Mouse (Mus musculus): Measurements from ENCODE around the gene Eno1. TPM values are rescaled to one million over a fixed set of nuclear protein-coding genes. Genes with fewer than 3 reads are reported as not detected.

Gene Eno1
- polyA plus RNA-seq, 2 experiments = 215 to 488 TPM

DNA sequence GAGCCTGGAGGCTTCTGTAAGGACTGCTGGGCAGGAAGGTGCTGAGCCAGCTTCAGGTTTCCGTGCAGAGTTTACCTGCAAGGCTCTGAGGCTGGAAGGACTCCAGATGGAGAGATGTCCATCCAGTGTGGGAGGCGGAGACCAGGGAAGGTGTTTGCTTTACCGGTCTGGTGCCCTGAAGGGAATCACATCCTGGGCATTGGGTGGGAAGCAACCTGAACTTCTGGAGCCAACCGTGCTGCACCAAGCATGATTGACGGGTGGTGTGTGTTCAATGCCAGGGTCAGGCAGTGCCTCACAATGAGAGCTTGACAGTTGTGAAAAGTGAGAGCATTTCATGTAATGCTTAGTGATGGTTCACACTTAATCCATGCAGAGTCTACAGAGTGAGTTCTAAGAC, 12.4 kb downstream of the Eno1 start:
- 80% methylated on average over 5 of the region's 5 CpGs for WGBS (ENCODE audit: insufficient replicate concordance)
- Histone ChIP-seq H3K4me2 (ENCODE audit: low read depth) (no peak overlapping the region), H3K4me3 (ENCODE audit: insufficient read depth in 1 of 2, low read depth in 2 of 2, low read length in 2 of 2) (no peak overlapping the region), H3K9me3 (ENCODE audit: control insufficient read depth, low read length) (no peaks in the 10 kb centered on the region), H3K9ac (replicated peaks) (no peak overlapping the region), H3K27ac (no peak overlapping the region), H3K36me3 (replicated peaks; ENCODE audit: control insufficient read depth, insufficient read depth, low read depth) (peaks cover 43% of the 10 kb centered on the region), H3K4me1 (replicated peaks; ENCODE audit: control insufficient read depth in 2 of 2, insufficient read depth in 2 of 2, low read length in 1 of 2) (no peaks in the 10 kb centered on the region), H3K27me3 (ENCODE audit: control insufficient read depth, insufficient read depth, low read length) (no peaks in the 10 kb centered on the region)
- DNase-seq (ENCODE audit: low read depth in 3 of 3, low spot score in 3 of 3) (no peak), ATAC-seq (ENCODE audit: insufficient read depth) (no peak)
- TF ChIP-seq EP300 (IDR thresholded peaks at IDR 0.05; ENCODE audit: low read depth) (no peak), CTCF (IDR thresholded peaks at IDR 0.05; ENCODE audit: low read depth) (no peak)

DNA sequence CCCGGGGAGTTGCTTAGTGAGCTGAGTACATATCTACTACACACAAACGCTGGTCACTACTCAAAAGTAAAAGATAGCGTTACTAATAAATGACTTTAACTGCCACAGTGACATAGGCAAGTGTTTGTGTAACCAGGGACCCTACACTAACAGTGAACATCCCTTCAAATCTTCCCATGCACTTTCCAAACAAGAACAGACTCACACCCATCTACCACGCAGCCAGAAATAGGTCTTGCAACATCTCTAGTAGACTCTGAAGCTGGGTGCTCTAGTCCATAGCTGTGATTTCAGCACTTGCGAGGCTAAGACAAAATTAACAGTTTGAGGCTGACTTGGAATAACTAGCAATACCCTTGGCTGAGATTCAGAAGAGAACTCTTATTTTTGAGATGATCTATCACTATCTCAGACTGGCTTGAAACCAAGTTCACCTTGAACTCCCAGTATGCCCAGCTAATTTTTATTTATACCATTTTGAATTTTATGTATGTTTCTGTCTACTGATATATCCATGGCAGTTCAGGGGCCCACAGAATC, 13.3 kb downstream of the Eno1 start:
- WGBS (ENCODE audit: insufficient replicate concordance) = 57% methylated on average over 5 of the region's 5 CpGs
- no peak overlapping the region for H3K4me3 ChIP-seq (ENCODE audit: insufficient read depth in 1 of 2, low read depth in 2 of 2, low read length in 2 of 2)
- no peak overlapping the region for H3K9ac ChIP-seq (replicated peaks)
- H3K4me2 ChIP-seq (ENCODE audit: low read depth) = no peak overlapping the region
- H3K27ac ChIP-seq = no peak overlapping the region
- DNase-seq (ENCODE audit: low read depth in 3 of 3, low spot score in 3 of 3) = no peak
- no peak for ATAC-seq (ENCODE audit: insufficient read depth)
- H3K27me3 ChIP-seq (ENCODE audit: control insufficient read depth, insufficient read depth, low read length) = no peaks in the 10 kb centered on the region
- no peaks in the 10 kb centered on the region for H3K9me3 ChIP-seq (ENCODE audit: control insufficient read depth, low read length)
- no peaks in the 10 kb centered on the region for H3K4me1 ChIP-seq (replicated peaks; ENCODE audit: control insufficient read depth in 2 of 2, insufficient read depth in 2 of 2, low read length in 1 of 2)
- TF ChIP-seq EP300 (IDR thresholded peaks at IDR 0.05; ENCODE audit: low read depth) = no peak
- peaks cover 37% of the 10 kb centered on the region for H3K36me3 ChIP-seq (replicated peaks; ENCODE audit: control insufficient read depth, insufficient read depth, low read depth)

DNA sequence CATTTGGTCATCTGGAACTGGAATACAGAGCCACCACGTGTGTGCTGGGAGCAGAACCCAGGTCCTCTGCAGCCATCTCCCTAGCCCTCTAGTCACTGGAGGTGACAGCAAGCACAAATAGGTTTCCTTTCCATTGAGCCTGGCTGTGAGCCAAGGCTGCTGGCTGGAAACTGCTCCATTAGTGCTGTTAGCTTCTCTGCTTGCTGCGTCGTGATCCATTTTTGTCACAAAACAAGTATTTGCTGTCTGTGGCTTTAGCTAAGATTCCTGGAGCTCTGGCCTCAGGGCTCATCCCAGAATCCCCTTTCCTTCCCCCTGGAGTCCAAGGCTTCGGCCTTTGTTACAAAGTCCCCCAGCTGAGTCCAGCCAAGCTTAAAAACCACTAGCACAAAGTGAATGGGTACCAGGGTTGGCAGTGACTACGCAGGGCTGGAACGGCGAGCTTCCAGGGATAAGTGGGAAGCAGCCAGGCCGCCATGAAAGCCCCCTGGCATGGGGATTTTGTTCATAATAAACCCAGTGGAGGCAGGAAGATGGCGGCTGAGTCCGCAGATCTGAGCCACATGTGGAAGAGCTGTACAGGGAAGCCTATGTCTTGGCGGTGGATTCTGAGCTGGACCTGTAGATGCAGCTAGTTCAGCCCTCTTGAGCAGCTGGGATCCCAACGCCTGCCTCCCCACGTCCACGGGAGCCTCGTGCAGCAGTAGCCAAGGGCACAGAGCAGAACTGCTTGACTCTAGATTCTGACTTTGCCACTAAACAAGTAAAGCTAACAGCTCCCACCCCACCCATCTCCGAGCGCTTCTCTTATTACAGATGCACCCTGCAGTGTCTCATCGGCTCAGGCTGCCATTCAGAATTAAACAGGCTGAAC, 14.3 kb downstream of the Eno1 start:
- no peaks in the 10 kb centered on the region for H3K9me3 ChIP-seq (ENCODE audit: control insufficient read depth, low read length)
- peaks cover 31% of the 10 kb centered on the region for H3K36me3 ChIP-seq (replicated peaks; ENCODE audit: control insufficient read depth, insufficient read depth, low read depth)
- H3K9ac ChIP-seq (replicated peaks) = no peak overlapping the region
- no peak for ATAC-seq (ENCODE audit: insufficient read depth)
- no peaks in the 10 kb centered on the region for H3K27me3 ChIP-seq (ENCODE audit: control insufficient read depth, insufficient read depth, low read length)
- H3K4me2 ChIP-seq (ENCODE audit: low read depth) = no peak overlapping the region
- DNase-seq (ENCODE audit: low read depth in 3 of 3, low spot score in 3 of 3) = no peak
- no peaks in the 10 kb centered on the region for H3K4me1 ChIP-seq (replicated peaks; ENCODE audit: control insufficient read depth in 2 of 2, insufficient read depth in 2 of 2, low read length in 1 of 2)
- H3K4me3 ChIP-seq (ENCODE audit: insufficient read depth in 1 of 2, low read depth in 2 of 2, low read length in 2 of 2) = no peak overlapping the region
- no peak overlapping the region for H3K27ac ChIP-seq
- 61% methylated on average over 18 of the region's 18 CpGs for WGBS (ENCODE audit: insufficient replicate concordance)
- no peak for TF ChIP-seq EP300 (IDR thresholded peaks at IDR 0.05; ENCODE audit: low read depth)
- no peak for TF ChIP-seq CTCF (IDR thresholded peaks at IDR 0.05; ENCODE audit: low read depth)

DNA sequence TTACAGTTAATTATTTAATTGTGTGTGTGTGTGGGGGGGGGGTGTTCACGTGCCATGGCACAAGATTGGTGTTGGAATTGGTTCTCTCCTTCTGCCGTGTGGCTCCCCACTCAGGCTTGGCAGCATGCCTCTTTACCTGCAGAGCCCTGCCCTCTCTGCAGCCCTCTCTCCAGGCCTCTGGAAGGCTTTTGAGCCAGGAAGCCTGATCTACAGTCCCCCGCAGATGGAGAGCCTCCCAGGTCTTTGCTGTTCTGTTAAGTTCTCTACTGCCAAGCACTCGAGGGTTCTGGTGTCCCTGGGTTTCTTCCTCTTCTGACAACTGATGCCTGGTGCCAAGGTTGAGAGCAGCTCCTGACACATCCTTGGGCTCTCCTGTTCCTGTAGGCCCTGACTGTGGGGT, 17.9 kb downstream of the Eno1 start:
- Histone ChIP-seq H3K9ac (replicated peaks) (no peak overlapping the region), H3K36me3 (replicated peaks; ENCODE audit: control insufficient read depth, insufficient read depth, low read depth) (no peaks in the 10 kb centered on the region; the same call in none of the 2 replicates), H3K4me3 (ENCODE audit: insufficient read depth in 1 of 2, low read depth in 2 of 2, low read length in 2 of 2) (no peak overlapping the region), H3K9me3 (ENCODE audit: control insufficient read depth, low read length) (no peaks in the 10 kb centered on the region), H3K4me1 (replicated peaks; ENCODE audit: control insufficient read depth in 2 of 2, insufficient read depth in 2 of 2, low read length in 1 of 2) (no peaks in the 10 kb centered on the region), H3K4me2 (ENCODE audit: low read depth) (no peak overlapping the region), H3K27ac (no peak overlapping the region), H3K27me3 (ENCODE audit: control insufficient read depth, insufficient read depth, low read length) (no peaks in the 10 kb centered on the region)
- ATAC-seq (ENCODE audit: insufficient read depth) (no peak), DNase-seq (ENCODE audit: low read depth in 3 of 3, low spot score in 3 of 3) (no peak)
- WGBS (ENCODE audit: insufficient replicate concordance) = 54% methylated on average over 4 of the region's 4 CpGs
- TF ChIP-seq EP300 (IDR thresholded peaks at IDR 0.05; ENCODE audit: low read depth) (no peak), CTCF (IDR thresholded peaks at IDR 0.05; ENCODE audit: low read depth) (no peak)

DNA sequence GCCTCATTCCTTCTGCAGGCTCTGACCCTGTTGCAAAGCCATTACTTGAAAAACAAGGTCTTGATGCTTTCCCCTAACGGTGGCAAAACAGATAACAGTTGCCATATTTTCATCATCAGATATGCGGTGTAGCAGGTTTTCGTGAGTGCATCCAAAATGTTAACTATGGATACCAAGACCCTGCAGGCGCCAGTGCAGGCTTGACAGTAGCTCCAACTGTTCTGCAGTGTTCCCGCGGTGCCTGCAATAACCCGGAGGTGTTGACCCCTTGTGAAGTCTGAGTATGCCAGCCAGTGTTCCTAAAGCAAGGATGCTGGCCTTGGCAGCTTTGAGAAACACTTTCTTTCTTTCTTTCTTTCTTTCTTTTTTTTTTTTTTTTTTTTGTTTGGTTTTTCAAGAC, 18.7 kb downstream of the Eno1 start:
- no peak overlapping the region for H3K4me2 ChIP-seq (ENCODE audit: low read depth)
- H3K9me3 ChIP-seq (ENCODE audit: control insufficient read depth, low read length) = no peaks in the 10 kb centered on the region
- DNase-seq (ENCODE audit: low read depth in 3 of 3, low spot score in 3 of 3) (no peak), ATAC-seq (ENCODE audit: insufficient read depth) (no peak)
- H3K4me1 ChIP-seq (replicated peaks; ENCODE audit: control insufficient read depth in 2 of 2, insufficient read depth in 2 of 2, low read length in 1 of 2) = no peaks in the 10 kb centered on the region
- no peak overlapping the region for H3K9ac ChIP-seq (replicated peaks)
- H3K27ac ChIP-seq = no peak overlapping the region
- H3K4me3 ChIP-seq (ENCODE audit: insufficient read depth in 1 of 2, low read depth in 2 of 2, low read length in 2 of 2) = no peak overlapping the region
- 71% methylated on average over 7 of the region's 7 CpGs for WGBS (ENCODE audit: insufficient replicate concordance)
- TF ChIP-seq CTCF (IDR thresholded peaks at IDR 0.05; ENCODE audit: low read depth) = no peak
- TF ChIP-seq EP300 (IDR thresholded peaks at IDR 0.05; ENCODE audit: low read depth) = no peak
- no peaks in the 10 kb centered on the region; the same call in 1 of the 2 replicates for H3K36me3 ChIP-seq (replicated peaks; ENCODE audit: control insufficient read depth, insufficient read depth, low read depth)
- H3K27me3 ChIP-seq (ENCODE audit: control insufficient read depth, insufficient read depth, low read length) = no peaks in the 10 kb centered on the region

Data from liver, embryonic 14.5 days (tissue).